Mouse (Mus musculus) stomach, postnatal 0 days (tissue): Measurements from ENCODE around the gene Irf1.

ENCODE experiments used
- CTCF ChIP-seq: IDR thresholded peaks from 2 replicates; pipeline ENCODE4 v1.5.1; 2016; ENCODE audit warnings: antibody characterized with exemption, low read depth, mild to moderate bottlenecking, moderate library complexity
- EP300 ChIP-seq: optimal IDR thresholded peaks from 2 replicates; pipeline ENCODE3; 2016; ENCODE audit warnings: antibody characterized with exemption

DNA sequence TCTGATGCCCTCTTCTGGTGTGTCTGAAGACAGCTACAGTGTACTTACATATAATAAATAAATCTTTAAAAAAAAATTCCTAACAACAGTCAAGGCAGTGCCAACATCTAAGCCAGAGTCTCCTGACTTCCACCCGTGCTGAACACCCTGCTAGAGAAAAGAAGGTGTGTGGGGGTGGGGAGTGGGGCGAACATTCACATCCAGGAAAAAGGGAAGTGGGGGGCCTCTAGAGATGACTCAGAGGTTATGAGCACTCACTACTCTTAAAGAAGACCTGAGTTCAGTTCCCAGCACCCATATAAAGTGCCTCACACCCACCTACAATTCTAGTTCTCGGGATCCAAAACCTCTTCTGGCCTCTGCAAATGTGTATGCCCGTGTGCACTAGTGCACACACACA lies 55.6 kb downstream of the Irf1 start:
- no peak for TF ChIP-seq CTCF
- TF ChIP-seq EP300: no peak
